In the genomic region with DNA sequence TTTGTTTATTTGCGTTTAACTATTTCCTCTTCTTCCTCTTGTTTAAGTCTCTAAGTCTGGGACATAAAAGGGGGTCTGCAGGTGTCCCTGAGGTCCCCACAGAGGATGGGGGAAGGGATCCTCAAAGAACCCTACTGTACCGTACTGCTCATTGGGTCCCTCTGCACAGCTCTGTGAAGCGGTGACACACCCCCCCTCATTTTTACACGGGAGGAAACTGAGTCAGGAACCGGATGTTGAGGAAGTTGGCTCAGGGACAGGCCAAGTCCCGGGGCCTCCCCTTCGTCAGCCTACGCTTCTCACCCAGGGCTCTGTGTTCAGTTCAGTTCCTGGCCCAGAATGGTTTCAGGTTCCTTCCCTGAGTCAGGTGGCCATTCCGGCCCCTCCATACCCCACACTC, we compare ENCODE assay signal across 15 mouse cellular contexts. TPM values are rescaled to one million over a fixed set of nuclear protein-coding genes. Genes with fewer than 3 reads are reported as not detected.
DNase-seq lines count a peak whose midpoint lies in the region; ATAC-seq and TF ChIP-seq lines count a peak whose summit lies in the region.
"Had no signal": no experiment of that assay in that cellular context is flagged by ENCODE, and none has a peak within 500 bp of the region (broad histone marks: within the 10 kb centered on the region; RNA-seq: fewer than 3 reads in every experiment).

No protein-coding gene starts in this region.

- no peak for TF ChIP-seq EP300 in lung, postnatal 0 days (IDR thresholded peaks at IDR 0.05)

- no peak for TF ChIP-seq CTCF in lung, postnatal 0 days (IDR thresholded peaks at IDR 0.05)

- no peak for ATAC-seq in heart, embryonic 12.5 days (ENCODE audit: insufficient number of reproducible peaks, low FRiP score)
- peak; percentile 16; the same call in 1 of the 2 replicates for ATAC-seq in lung, postnatal 0 days
- ATAC-seq in limb, embryonic 13.5 days (ENCODE audit: low FRiP score, low read depth) = peak; percentile 11; the same call in 1 of the 2 replicates

- no peak for DNase-seq in heart, embryonic 10.5 days (ENCODE audit: low spot score)
- no peak for DNase-seq in lung, postnatal 0 days (ENCODE audit: low spot score)
- DNase-seq in lung, postnatal 14 days = no peak
- peak; percentile 55 for DNase-seq in thymus, postnatal 4 days
- no peak for DNase-seq in spleen, postnatal 4 days (ENCODE audit: low spot score in 2 of 2)
- no peak for DNase-seq in gastrocnemius, adult 8-10 months (ENCODE audit: low spot score in 2 of 2)
- DNase-seq: retina, postnatal 1 day; spleen, adult 18-20 months had no signal

- H3K27me3 ChIP-seq in heart, embryonic 10.5 days (ENCODE audit: insufficient read depth, poor library complexity, severe bottlenecking) = 0 out of 2 replicates have a peak, but pooled peaks cover 3% of the 10 kb centered on the region
- no peaks in the 10 kb centered on the region for H3K27me3 ChIP-seq in heart, embryonic 12.5 days (replicated peaks)
- no peaks in the 10 kb centered on the region for H3K27me3 ChIP-seq in lung, postnatal 0 days (replicated peaks; ENCODE audit: insufficient read depth, low read length)
- H3K27me3 ChIP-seq in limb, embryonic 13.5 days = no peaks in the 10 kb centered on the region
- H3K27me3 ChIP-seq: liver, embryonic 15.5 days; neural tube, embryonic 12.5 days had no signal

- no peak overlapping the region for H3K9ac ChIP-seq in heart, embryonic 12.5 days
- H3K9ac ChIP-seq in lung, postnatal 0 days (replicated peaks; ENCODE audit: low read depth) = no peak overlapping the region
- no peak overlapping the region for H3K9ac ChIP-seq in limb, embryonic 13.5 days
- H3K9ac ChIP-seq: liver, embryonic 15.5 days; midbrain, embryonic 12.5 days; neural tube, embryonic 12.5 days had no signal

- no peak overlapping the region for H3K4me2 ChIP-seq in heart, embryonic 12.5 days
- no peak overlapping the region for H3K4me2 ChIP-seq in lung, postnatal 0 days (replicated peaks; ENCODE audit: low read depth, low read length)
- no peak overlapping the region for H3K4me2 ChIP-seq in limb, embryonic 13.5 days (replicated peaks)
- H3K4me2 ChIP-seq: liver, embryonic 15.5 days; midbrain, embryonic 12.5 days; neural tube, embryonic 12.5 days had no signal

- H3K4me1 ChIP-seq in heart, embryonic 10.5 days = peaks cover 57% of the 10 kb centered on the region
- H3K4me1 ChIP-seq in heart, embryonic 12.5 days (replicated peaks) = peaks cover 53% of the 10 kb centered on the region
- peaks cover 5% of the 10 kb centered on the region; the same call in 1 of the 2 replicates for H3K4me1 ChIP-seq in lung, postnatal 0 days (ENCODE audit: insufficient read depth, low read depth, low read length)
- peaks cover 27% of the 10 kb centered on the region for H3K4me1 ChIP-seq in limb, embryonic 13.5 days
- H3K4me1 ChIP-seq: neural tube, embryonic 12.5 days had no signal

- H3K9me3 ChIP-seq in heart, embryonic 10.5 days = no peaks in the 10 kb centered on the region
- no peaks in the 10 kb centered on the region for H3K9me3 ChIP-seq in heart, embryonic 12.5 days (replicated peaks)
- no peaks in the 10 kb centered on the region for H3K9me3 ChIP-seq in lung, postnatal 0 days (ENCODE audit: low read length)
- H3K9me3 ChIP-seq in limb, embryonic 13.5 days = no peaks in the 10 kb centered on the region
- H3K9me3 ChIP-seq: hindbrain, embryonic 10.5 days; liver, embryonic 15.5 days; midbrain, embryonic 12.5 days; neural tube, embryonic 12.5 days had no signal

- H3K27ac ChIP-seq in heart, embryonic 10.5 days = peak overlapping the region; percentile 62; the same call in 1 of the 2 replicates
- no peak overlapping the region for H3K27ac ChIP-seq in heart, embryonic 12.5 days (ENCODE audit: poor library complexity, severe bottlenecking)
- peak overlapping the region; percentile 51 for H3K27ac ChIP-seq in lung, postnatal 0 days (ENCODE audit: low read length)
- peak overlapping the region; percentile 8; the same call in 1 of the 2 replicates for H3K27ac ChIP-seq in limb, embryonic 13.5 days
- H3K27ac ChIP-seq: hindbrain, embryonic 10.5 days; liver, embryonic 15.5 days; midbrain, embryonic 12.5 days; neural tube, embryonic 12.5 days had no signal

- H3K4me3 ChIP-seq in heart, embryonic 10.5 days = no peak overlapping the region
- H3K4me3 ChIP-seq in heart, embryonic 12.5 days = no peak overlapping the region
- H3K4me3 ChIP-seq in lung, postnatal 0 days (ENCODE audit: low read depth, low read length) = no peak overlapping the region
- no peak overlapping the region for H3K4me3 ChIP-seq in limb, embryonic 13.5 days
- H3K4me3 ChIP-seq: erythroblast, embryonic 14.5 days; hindbrain, embryonic 10.5 days; liver, embryonic 15.5 days; midbrain, embryonic 12.5 days; neural tube, embryonic 12.5 days had no signal

- H3K36me3 ChIP-seq in heart, embryonic 10.5 days = no peaks in the 10 kb centered on the region
- no peaks in the 10 kb centered on the region for H3K36me3 ChIP-seq in heart, embryonic 12.5 days
- no peaks in the 10 kb centered on the region for H3K36me3 ChIP-seq in lung, postnatal 0 days (ENCODE audit: insufficient read depth, low read length)
- no peaks in the 10 kb centered on the region for H3K36me3 ChIP-seq in limb, embryonic 13.5 days
- H3K36me3 ChIP-seq: hindbrain, embryonic 10.5 days; liver, embryonic 15.5 days; midbrain, embryonic 12.5 days; neural tube, embryonic 12.5 days had no signal

- WGBS in heart, embryonic 10.5 days = 75% methylated on average over 9 of the region's 9 CpGs
- WGBS in heart, embryonic 12.5 days = 83% methylated on average over 9 of the region's 9 CpGs
- WGBS in lung, postnatal 0 days = 64% methylated on average over 9 of the region's 9 CpGs
- WGBS in limb, embryonic 13.5 days = 60% methylated on average over 9 of the region's 9 CpGs

RNA-seq across cellular contexts. Expression of gene Pdgfb, which starts 37.0 kb away (rescaled TPM):
- 0.95 and 1.9 TPM in 2 replicates for polyA plus RNA-seq in heart, embryonic 10.5 days (2016; fragmentation: Nextera tagmentation; extraction: Ambion mirVana)
- 1.7 and 2.3 TPM in 2 replicates for polyA plus RNA-seq in heart, embryonic 12.5 days (2016; fragmentation: Nextera tagmentation; extraction: Ambion mirVana)
- polyA plus RNA-seq in lung, postnatal 0 days (2015; fragmentation: Nextera tagmentation; extraction: Ambion mirVana) = 10.5 and 14.2 TPM in 2 replicates
- polyA plus RNA-seq in limb, embryonic 13.5 days (2015; fragmentation: Nextera tagmentation; extraction: Ambion mirVana) = 3.0 and 3.2 TPM in 2 replicates
- 10 to 100 TPM in 3 of 4 experiments, 1 to 10 TPM in 1; 8.3 to 16.9 (median 12.9) TPM for total RNA-seq in gastrocnemius, adult 8-10 months (2022)

RNA-seq across cellular contexts. Expression of gene Syngr1, which starts 39.4 kb away (rescaled TPM):
- 6.7 and 11.6 TPM in 2 replicates for polyA plus RNA-seq in heart, embryonic 10.5 days (2016; fragmentation: Nextera tagmentation; extraction: Ambion mirVana)
- polyA plus RNA-seq in heart, embryonic 12.5 days (2016; fragmentation: Nextera tagmentation; extraction: Ambion mirVana) = 17.2 and 19.0 TPM in 2 replicates
- 34.4 and 35.3 TPM in 2 replicates for polyA plus RNA-seq in lung, postnatal 0 days (2015; fragmentation: Nextera tagmentation; extraction: Ambion mirVana)
- polyA plus RNA-seq in limb, embryonic 13.5 days (2015; fragmentation: Nextera tagmentation; extraction: Ambion mirVana) = 5.5 and 5.6 TPM in 2 replicates
- 10 to 100 TPM; 54.5 to 72.8 (median 61.1) TPM for total RNA-seq in gastrocnemius, adult 8-10 months (2022)

RNA-seq across cellular contexts. Expression of gene Rpl3, which starts 39.9 kb away (rescaled TPM):
- polyA plus RNA-seq in heart, embryonic 10.5 days (2016; fragmentation: Nextera tagmentation; extraction: Ambion mirVana) = 770 and 980 TPM in 2 replicates
- 601 and 631 TPM in 2 replicates for polyA plus RNA-seq in heart, embryonic 12.5 days (2016; fragmentation: Nextera tagmentation; extraction: Ambion mirVana)
- 554 and 577 TPM in 2 replicates for polyA plus RNA-seq in lung, postnatal 0 days (2015; fragmentation: Nextera tagmentation; extraction: Ambion mirVana)
- 1,057 and 1,068 TPM in 2 replicates for polyA plus RNA-seq in limb, embryonic 13.5 days (2015; fragmentation: Nextera tagmentation; extraction: Ambion mirVana)
- 10 to 100 TPM; 23.1 to 56.7 (median 39.7) TPM for total RNA-seq in gastrocnemius, adult 8-10 months (2022)
